Mouse (Mus musculus) E14TG2a.4 (cell line): ENCODE data around the gene Tpst2.
A peak's percentile ranks its signal among the peaks of the same experiment; 100 is the strongest.

Experiments used
- H3K27me3 ChIP-seq: 2 replicates; pipeline ENCODE4 v1.6.1; 2014; ENCODE audit warnings: low read length, control low read depth; ENCODE audit not compliant: insufficient read depth
- H3K36me3 ChIP-seq: 2 replicates; pipeline ENCODE4 v1.6.1; 2014; ENCODE audit warnings: low read length, control low read depth; ENCODE audit not compliant: insufficient read depth
- H3K4me1 ChIP-seq: replicated peaks from 2 replicates; pipeline ENCODE4 v1.6.1; 2014; ENCODE audit warnings: low read depth, low read length, control low read depth
- H3K4me3 ChIP-seq: replicated peaks from 2 replicates; pipeline ENCODE4 v1.5.1; 2014; ENCODE audit warnings: mild to moderate bottlenecking, low read length
- H3K9me3 ChIP-seq: 2 replicates; pipeline ENCODE4 v1.6.1; 2014; ENCODE audit warnings: low read length, control low read depth
- CTCF ChIP-seq: conservative IDR thresholded peaks from 2 replicates; pipeline ENCODE4 v1.5.1; 2014; ENCODE audit warnings: low read length
- NANOG ChIP-seq: IDR thresholded peaks from 2 replicates; pipeline ENCODE4 v1.6.1; 2014; ENCODE audit warnings: borderline replicate concordance, low read length, mixed read lengths
- POU5F1 ChIP-seq: IDR thresholded peaks from 2 replicates; pipeline ENCODE4 v1.6.1; 2014; ENCODE audit warnings: low read length, borderline replicate concordance

The Tpst2 gene

GRCm38 (mm10) chr5:112287652-112288051 is 11.2 kb downstream of the Tpst2 start:
- H3K27me3 ChIP-seq, result no peaks in the 10 kb centered on the region
- TF ChIP-seq NANOG (no peak), POU5F1 (no peak), CTCF (no peak)
- peaks cover 9% of the 10 kb centered on the region; the same call in 1 of the 2 replicates for H3K36me3 ChIP-seq

GRCm38 (mm10) chr5:112288193-112289141 is 12.0 kb downstream of the Tpst2 start:
- H3K4me1 ChIP-seq, result peaks cover 95% of the 10 kb centered on the region
- TF ChIP-seq CTCF, result no peak
- no peak for TF ChIP-seq POU5F1
- TF ChIP-seq NANOG, result no peak
- H3K36me3 ChIP-seq, result peaks cover 9% of the 10 kb centered on the region; the same call in 1 of the 2 replicates
- peak overlapping the region; percentile 21 for H3K4me3 ChIP-seq
- H3K9me3 ChIP-seq, result no peaks in the 10 kb centered on the region
- no peaks in the 10 kb centered on the region for H3K27me3 ChIP-seq

More at GRCm38 (mm10) chr5:112287652-112288051, 11.2 kb downstream of the Tpst2 start:
- no peaks in the 10 kb centered on the region for H3K9me3 ChIP-seq
- peak overlapping the region; percentile 21; the same call in 1 of the 2 replicates for H3K4me3 ChIP-seq
- peaks cover 95% of the 10 kb centered on the region for H3K4me1 ChIP-seq

- no peaks in the 10 kb centered on the region for H3K9me3 ChIP-seq
- peaks cover 95% of the 10 kb centered on the region for H3K4me1 ChIP-seq
- H3K27me3 ChIP-seq, result no peaks in the 10 kb centered on the region
- peaks cover 9% of the 10 kb centered on the region; the same call in 1 of the 2 replicates for H3K36me3 ChIP-seq
- H3K4me3 ChIP-seq, result no peak overlapping the region
- no peak for TF ChIP-seq CTCF
- no peak for TF ChIP-seq NANOG
- TF ChIP-seq POU5F1, result no peak
Measured at GRCm38 (mm10) chr5:112289236-112289635, 12.7 kb downstream of the Tpst2 start.

GRCm38 (mm10) chr5:112289819-112290535 is 13.5 kb downstream of the Tpst2 start:
- no peaks in the 10 kb centered on the region for H3K9me3 ChIP-seq
- H3K36me3 ChIP-seq, result peaks cover 9% of the 10 kb centered on the region; the same call in 1 of the 2 replicates
- no peaks in the 10 kb centered on the region for H3K27me3 ChIP-seq
- H3K4me1 ChIP-seq, result peaks cover 95% of the 10 kb centered on the region
- H3K4me3 ChIP-seq, result no peak overlapping the region
- TF ChIP-seq POU5F1 (no peak), NANOG (no peak), CTCF (no peak)

- Histone ChIP-seq H3K4me1 (peaks cover 95% of the 10 kb centered on the region), H3K9me3 (no peaks in the 10 kb centered on the region), H3K4me3 (no peak overlapping the region), H3K27me3 (no peaks in the 10 kb centered on the region), H3K36me3 (peaks cover 7% of the 10 kb centered on the region; the same call in 1 of the 2 replicates)
- TF ChIP-seq CTCF, result no peak
- TF ChIP-seq NANOG, result no peak
- no peak for TF ChIP-seq POU5F1
Measured at GRCm38 (mm10) chr5:112290536-112290880, 14.0 kb downstream of the Tpst2 start.

GRCm38 (mm10) chr5:112291866-112292265 is 15.4 kb downstream of the Tpst2 start:
- no peak for TF ChIP-seq CTCF
- Histone ChIP-seq H3K4me1 (peaks cover 95% of the 10 kb centered on the region), H3K4me3 (no peak overlapping the region), H3K36me3 (0 out of 2 replicates have a peak, but pooled peaks cover 5% of the 10 kb centered on the region), H3K9me3 (no peaks in the 10 kb centered on the region), H3K27me3 (no peaks in the 10 kb centered on the region)

GRCm38 (mm10) chr5:112292343-112292980 is 16.0 kb downstream of the Tpst2 start:
- no peaks in the 10 kb centered on the region for H3K9me3 ChIP-seq
- no peaks in the 10 kb centered on the region for H3K27me3 ChIP-seq
- H3K4me3 ChIP-seq, result no peak overlapping the region
- peaks cover 95% of the 10 kb centered on the region for H3K4me1 ChIP-seq
- peaks cover 10% of the 10 kb centered on the region; the same call in 1 of the 2 replicates for H3K36me3 ChIP-seq
- no peak for TF ChIP-seq NANOG
- TF ChIP-seq POU5F1, result no peak
- TF ChIP-seq CTCF, result no peak

GRCm38 (mm10) chr5:112293800-112294199 is 17.3 kb downstream of the Tpst2 start:
- Histone ChIP-seq H3K27me3 (no peaks in the 10 kb centered on the region), H3K9me3 (no peaks in the 10 kb centered on the region), H3K4me3 (no peak overlapping the region), H3K36me3 (peaks cover 12% of the 10 kb centered on the region), H3K4me1 (peaks cover 96% of the 10 kb centered on the region)
- TF ChIP-seq POU5F1 (no peak), NANOG (no peak), CTCF (no peak)
